Mouse (Mus musculus): ENCODE data around the gene Kazn. TPM values are rescaled to one million over a fixed set of nuclear protein-coding genes. Genes with fewer than 3 reads are reported as not detected.

Kazn gene
- total and polyA plus RNA-seq, 2 experiments from 2014 or later: 25.6 to 70.2 TPM

DNA sequence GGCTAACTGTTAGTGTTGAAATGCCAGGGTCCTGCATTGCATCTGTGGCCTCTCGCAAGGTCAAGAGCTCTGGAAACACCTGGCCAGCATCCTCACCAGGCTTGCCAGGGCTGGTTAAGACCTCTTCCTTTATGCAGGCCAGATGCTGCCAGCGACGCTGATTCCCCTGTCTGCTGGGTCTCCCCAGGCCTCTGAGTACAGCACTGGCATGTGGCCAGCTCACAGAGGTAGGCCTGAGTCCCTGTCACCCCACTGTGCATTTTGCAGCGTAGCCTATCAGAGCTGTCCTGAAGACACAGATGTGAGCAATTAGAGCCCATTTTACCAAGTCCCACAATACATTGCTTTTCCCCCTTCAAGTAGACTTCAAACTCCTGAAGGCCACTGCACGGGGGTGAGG lies 109.0 kb downstream of the Kazn start:
- Histone ChIP-seq H3K9me3 (ENCODE audit: low read length) (no peaks in the 10 kb centered on the region), H3K4me1 (ENCODE audit: insufficient read depth, low read length) (no peaks in the 10 kb centered on the region), H3K4me2 (ENCODE audit: low read depth, low read length, poor library complexity, severe bottlenecking) (no peak overlapping the region), H3K27ac (ENCODE audit: low read depth, low read length) (no peak overlapping the region), H3K27me3 (ENCODE audit: insufficient read depth, low read length) (no peaks in the 10 kb centered on the region), H3K9ac (replicated peaks; ENCODE audit: low read length, poor library complexity, severe bottlenecking) (no peak overlapping the region), H3K36me3 (ENCODE audit: insufficient read depth, low read length) (no peaks in the 10 kb centered on the region), H3K4me3 (ENCODE audit: low read depth, low read length) (no peak overlapping the region)
- WGBS: 55% methylated on average over 5 of the region's 5 CpGs
- TF ChIP-seq CTCF (IDR thresholded peaks at IDR 0.05): no peak
- DNase-seq (ENCODE audit: low spot score): no peak
- ATAC-seq (ENCODE audit: low FRiP score): no peak

GRCm38 (mm10) chr4:142127275-142127788 lies 111.9 kb downstream of the Kazn start:
- DNase-seq (ENCODE audit: low spot score) (no peak), ATAC-seq (ENCODE audit: low FRiP score) (no peak)
- WGBS: 88% methylated on average over 6 of the region's 6 CpGs
- H3K9me3 ChIP-seq (ENCODE audit: low read length): no peaks in the 10 kb centered on the region
- H3K9ac ChIP-seq (replicated peaks; ENCODE audit: low read length, poor library complexity, severe bottlenecking): no peak overlapping the region
- no peaks in the 10 kb centered on the region for H3K27me3 ChIP-seq (ENCODE audit: insufficient read depth, low read length)
- no peaks in the 10 kb centered on the region for H3K4me1 ChIP-seq (ENCODE audit: insufficient read depth, low read length)
- TF ChIP-seq CTCF (IDR thresholded peaks at IDR 0.05): no peak
- no peak overlapping the region for H3K27ac ChIP-seq (ENCODE audit: low read depth, low read length)
- H3K4me3 ChIP-seq (ENCODE audit: low read depth, low read length): no peak overlapping the region
- H3K4me2 ChIP-seq (ENCODE audit: low read depth, low read length, poor library complexity, severe bottlenecking): no peak overlapping the region
- no peaks in the 10 kb centered on the region for H3K36me3 ChIP-seq (ENCODE audit: insufficient read depth, low read length)

- DNase-seq (ENCODE audit: low spot score): no peak
- Histone ChIP-seq H3K4me3 (ENCODE audit: low read depth, low read length) (no peak overlapping the region), H3K4me1 (ENCODE audit: insufficient read depth, low read length) (no peaks in the 10 kb centered on the region), H3K9ac (replicated peaks; ENCODE audit: low read length, poor library complexity, severe bottlenecking) (no peak overlapping the region), H3K27me3 (ENCODE audit: insufficient read depth, low read length) (no peaks in the 10 kb centered on the region), H3K9me3 (ENCODE audit: low read length) (no peaks in the 10 kb centered on the region), H3K4me2 (ENCODE audit: low read depth, low read length, poor library complexity, severe bottlenecking) (no peak overlapping the region), H3K27ac (ENCODE audit: low read depth, low read length) (no peak overlapping the region), H3K36me3 (ENCODE audit: insufficient read depth, low read length) (no peaks in the 10 kb centered on the region)
- TF ChIP-seq CTCF (IDR thresholded peaks at IDR 0.05): no peak
- peak; percentile 56; the same call in 1 of the 2 replicates for ATAC-seq (ENCODE audit: low FRiP score)
- WGBS: 68% methylated on average over 10 of the region's 10 CpGs
Observed at GRCm38 (mm10) chr4:142126641-142127274, 112.4 kb downstream of the Kazn start.

DNA sequence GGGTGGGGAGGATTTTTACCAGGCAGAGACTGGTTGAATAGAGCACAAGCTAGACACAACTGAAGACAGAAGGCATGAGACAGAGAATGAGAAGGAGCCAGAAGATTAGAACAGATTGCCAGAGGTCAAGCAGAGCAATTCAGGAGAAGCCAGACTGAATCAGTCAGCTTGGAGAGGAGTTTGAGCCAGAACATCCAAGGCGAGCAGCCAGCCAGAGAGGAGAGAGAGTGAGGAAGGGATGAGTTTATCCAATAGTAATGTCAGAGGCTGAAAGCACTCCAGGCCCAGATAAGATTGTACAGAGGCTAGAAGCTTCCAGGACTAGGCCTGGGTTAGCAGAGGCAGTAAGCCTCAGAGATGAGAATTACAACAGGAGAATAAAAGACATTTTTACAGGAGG lies 118.0 kb downstream of the Kazn start:
- Histone ChIP-seq H3K4me2 (ENCODE audit: low read depth, low read length, poor library complexity, severe bottlenecking) (no peak overlapping the region), H3K27ac (ENCODE audit: low read depth, low read length) (no peak overlapping the region), H3K4me3 (ENCODE audit: low read depth, low read length) (no peak overlapping the region), H3K9me3 (ENCODE audit: low read length) (no peaks in the 10 kb centered on the region), H3K9ac (replicated peaks; ENCODE audit: low read length, poor library complexity, severe bottlenecking) (no peak overlapping the region), H3K36me3 (ENCODE audit: insufficient read depth, low read length) (no peaks in the 10 kb centered on the region), H3K27me3 (ENCODE audit: insufficient read depth, low read length) (no peaks in the 10 kb centered on the region), H3K4me1 (ENCODE audit: insufficient read depth, low read length) (no peaks in the 10 kb centered on the region)
- no peak for ATAC-seq (ENCODE audit: low FRiP score)
- DNase-seq (ENCODE audit: low spot score): peak; percentile 6
- TF ChIP-seq CTCF (IDR thresholded peaks at IDR 0.05): no peak
- 19% methylated on average over 1 of the region's 1 CpGs for WGBS

GRCm38 (mm10) chr4:142118522-142118921 lies 120.7 kb downstream of the Kazn start:
- DNase-seq (ENCODE audit: low spot score): no peak
- Histone ChIP-seq H3K27ac (ENCODE audit: low read depth, low read length) (no peak overlapping the region), H3K4me2 (ENCODE audit: low read depth, low read length, poor library complexity, severe bottlenecking) (no peak overlapping the region), H3K27me3 (ENCODE audit: insufficient read depth, low read length) (no peaks in the 10 kb centered on the region), H3K9ac (replicated peaks; ENCODE audit: low read length, poor library complexity, severe bottlenecking) (no peak overlapping the region), H3K36me3 (ENCODE audit: insufficient read depth, low read length) (0 out of 2 replicates have a peak, but pooled peaks cover 3% of the 10 kb centered on the region), H3K9me3 (ENCODE audit: low read length) (no peaks in the 10 kb centered on the region), H3K4me1 (ENCODE audit: insufficient read depth, low read length) (no peaks in the 10 kb centered on the region), H3K4me3 (ENCODE audit: low read depth, low read length) (no peak overlapping the region)
- 33% methylated on average over 7 of the region's 7 CpGs for WGBS
- no peak for TF ChIP-seq CTCF (IDR thresholded peaks at IDR 0.05)
- peak; percentile 29; the same call in 1 of the 2 replicates for ATAC-seq (ENCODE audit: low FRiP score)

- no peak for ATAC-seq (ENCODE audit: low FRiP score)
- Histone ChIP-seq H3K36me3 (ENCODE audit: insufficient read depth, low read length) (0 out of 2 replicates have a peak, but pooled peaks cover 3% of the 10 kb centered on the region), H3K4me3 (ENCODE audit: low read depth, low read length) (no peak overlapping the region), H3K9me3 (ENCODE audit: low read length) (no peaks in the 10 kb centered on the region), H3K9ac (replicated peaks; ENCODE audit: low read length, poor library complexity, severe bottlenecking) (no peak overlapping the region), H3K27ac (ENCODE audit: low read depth, low read length) (no peak overlapping the region), H3K27me3 (ENCODE audit: insufficient read depth, low read length) (no peaks in the 10 kb centered on the region), H3K4me2 (ENCODE audit: low read depth, low read length, poor library complexity, severe bottlenecking) (no peak overlapping the region), H3K4me1 (ENCODE audit: insufficient read depth, low read length) (no peaks in the 10 kb centered on the region)
- WGBS: 88% methylated on average over 12 of the region's 12 CpGs
- no peak for DNase-seq (ENCODE audit: low spot score)
- TF ChIP-seq CTCF (IDR thresholded peaks at IDR 0.05): no peak
Observed at GRCm38 (mm10) chr4:142117993-142118392, 121.2 kb downstream of the Kazn start.

Measured in midbrain, postnatal 0 days (tissue).